Mouse (Mus musculus): ENCODE data around the gene Krtap19-2. TPM values are rescaled to one million over a fixed set of nuclear protein-coding genes. Genes with fewer than 3 reads are reported as not detected.

The Krtap19-2 gene
- polyA plus RNA-seq (2011; ENCODE audit: insufficient read depth, insufficient read length, low read depth, missing spikeins), result not detected in 2 replicates

GRCm38 (mm10) chr16:88874169-88874568 is at the start of gene Krtap19-2:
TSS of gene Krtap19-2 (minus strand) at chr16:88874269.
- no peaks in the 10 kb centered on the region for H3K27me3 ChIP-seq (ENCODE audit: control insufficient read depth, insufficient read depth, low read length, poor library complexity, severe bottlenecking)
- H3K27ac ChIP-seq (ENCODE audit: insufficient read depth, low read length), result no peak within 1 kb of the TSS
- no peaks in the 10 kb centered on the region for H3K36me3 ChIP-seq (ENCODE audit: control insufficient read depth, insufficient read depth, low read length, poor library complexity, severe bottlenecking)
- H3K4me3 ChIP-seq (ENCODE audit: low read depth, low read length), result no peak within 1 kb of the TSS
- H3K4me1 ChIP-seq (ENCODE audit: control insufficient read depth, insufficient read depth, low read length), result no peaks in the 10 kb centered on the region
- H3K9ac ChIP-seq (ENCODE audit: low read depth, poor library complexity, severe bottlenecking), result no peak within 1 kb of the TSS
- TF ChIP-seq EP300 (IDR thresholded peaks at IDR 0.05; ENCODE audit: insufficient read depth, low read depth, low read length) (no peak), CTCF (IDR thresholded peaks at IDR 0.05; ENCODE audit: low read depth, low read length) (no peak), POLR2A (IDR thresholded peaks at IDR 0.05; ENCODE audit: insufficient read depth, low read length) (no peak)
- H3K9me3 ChIP-seq (replicated peaks; ENCODE audit: control insufficient read depth, insufficient read depth, low read length, poor library complexity, severe bottlenecking), result no peaks in the 10 kb centered on the region

- no peak within 1 kb of the TSS for H3K9ac ChIP-seq (ENCODE audit: low read depth, poor library complexity, severe bottlenecking)
- H3K9me3 ChIP-seq (replicated peaks; ENCODE audit: control insufficient read depth, insufficient read depth, low read length, poor library complexity, severe bottlenecking), result no peaks in the 10 kb centered on the region
- H3K36me3 ChIP-seq (ENCODE audit: control insufficient read depth, insufficient read depth, low read length, poor library complexity, severe bottlenecking), result no peaks in the 10 kb centered on the region
- no peaks in the 10 kb centered on the region for H3K4me1 ChIP-seq (ENCODE audit: control insufficient read depth, insufficient read depth, low read length)
- no peaks in the 10 kb centered on the region for H3K27me3 ChIP-seq (ENCODE audit: control insufficient read depth, insufficient read depth, low read length, poor library complexity, severe bottlenecking)
- TF ChIP-seq POLR2A (IDR thresholded peaks at IDR 0.05; ENCODE audit: insufficient read depth, low read length), result no peak
- no peak for TF ChIP-seq CTCF (IDR thresholded peaks at IDR 0.05; ENCODE audit: low read depth, low read length)
- TF ChIP-seq EP300 (IDR thresholded peaks at IDR 0.05; ENCODE audit: insufficient read depth, low read depth, low read length), result no peak
- no peak within 1 kb of the TSS for H3K4me3 ChIP-seq (ENCODE audit: low read depth, low read length)
- H3K27ac ChIP-seq (ENCODE audit: insufficient read depth, low read length), result no peak within 1 kb of the TSS
Measured at GRCm38 (mm10) chr16:88896357-88896756, 22.3 kb upstream of the Krtap19-2 start, which contains the start of gene Krtap19-5. TSS of gene Krtap19-5 (minus strand) at chr16:88896457.

- no peak for TF ChIP-seq EP300 (IDR thresholded peaks at IDR 0.05; ENCODE audit: insufficient read depth, low read depth, low read length)
- TF ChIP-seq CTCF (IDR thresholded peaks at IDR 0.05; ENCODE audit: low read depth, low read length), result no peak
- TF ChIP-seq POLR2A (IDR thresholded peaks at IDR 0.05; ENCODE audit: insufficient read depth, low read length), result no peak
- Histone ChIP-seq H3K9me3 (replicated peaks; ENCODE audit: control insufficient read depth, insufficient read depth, low read length, poor library complexity, severe bottlenecking) (no peaks in the 10 kb centered on the region), H3K4me1 (ENCODE audit: control insufficient read depth, insufficient read depth, low read length) (no peaks in the 10 kb centered on the region), H3K36me3 (ENCODE audit: control insufficient read depth, insufficient read depth, low read length, poor library complexity, severe bottlenecking) (no peaks in the 10 kb centered on the region), H3K9ac (ENCODE audit: low read depth, poor library complexity, severe bottlenecking) (no peak overlapping the region), H3K4me3 (ENCODE audit: low read depth, low read length) (no peak overlapping the region), H3K27ac (ENCODE audit: insufficient read depth, low read length) (no peak overlapping the region), H3K27me3 (ENCODE audit: control insufficient read depth, insufficient read depth, low read length, poor library complexity, severe bottlenecking) (no peaks in the 10 kb centered on the region)
Measured at GRCm38 (mm10) chr16:88886870-88887269, 12.8 kb upstream of the Krtap19-2 start.

GRCm38 (mm10) chr16:88884989-88885388 is 10.9 kb upstream of the Krtap19-2 start, which contains the start of gene Krtap19-4:
TSS of gene Krtap19-4 (minus strand) at chr16:88885089.
- Histone ChIP-seq H3K9ac (ENCODE audit: low read depth, poor library complexity, severe bottlenecking) (no peak within 1 kb of the TSS), H3K4me1 (ENCODE audit: control insufficient read depth, insufficient read depth, low read length) (no peaks in the 10 kb centered on the region), H3K4me3 (ENCODE audit: low read depth, low read length) (no peak within 1 kb of the TSS), H3K9me3 (replicated peaks; ENCODE audit: control insufficient read depth, insufficient read depth, low read length, poor library complexity, severe bottlenecking) (no peaks in the 10 kb centered on the region), H3K27ac (ENCODE audit: insufficient read depth, low read length) (no peak within 1 kb of the TSS), H3K27me3 (ENCODE audit: control insufficient read depth, insufficient read depth, low read length, poor library complexity, severe bottlenecking) (no peaks in the 10 kb centered on the region), H3K36me3 (ENCODE audit: control insufficient read depth, insufficient read depth, low read length, poor library complexity, severe bottlenecking) (no peaks in the 10 kb centered on the region)
- TF ChIP-seq EP300 (IDR thresholded peaks at IDR 0.05; ENCODE audit: insufficient read depth, low read depth, low read length), result no peak
- no peak for TF ChIP-seq POLR2A (IDR thresholded peaks at IDR 0.05; ENCODE audit: insufficient read depth, low read length)
- TF ChIP-seq CTCF (IDR thresholded peaks at IDR 0.05; ENCODE audit: low read depth, low read length), result no peak

GRCm38 (mm10) chr16:88877938-88878337 is 3.9 kb upstream of the Krtap19-2 start, which contains the start of gene Krtap19-3:
TSS of gene Krtap19-3 (minus strand) at chr16:88878038.
- H3K4me3 ChIP-seq (ENCODE audit: low read depth, low read length), result no peak within 1 kb of the TSS
- H3K27me3 ChIP-seq (ENCODE audit: control insufficient read depth, insufficient read depth, low read length, poor library complexity, severe bottlenecking), result no peaks in the 10 kb centered on the region
- H3K9me3 ChIP-seq (replicated peaks; ENCODE audit: control insufficient read depth, insufficient read depth, low read length, poor library complexity, severe bottlenecking), result no peaks in the 10 kb centered on the region
- TF ChIP-seq POLR2A (IDR thresholded peaks at IDR 0.05; ENCODE audit: insufficient read depth, low read length), result no peak
- no peak for TF ChIP-seq EP300 (IDR thresholded peaks at IDR 0.05; ENCODE audit: insufficient read depth, low read depth, low read length)
- TF ChIP-seq CTCF (IDR thresholded peaks at IDR 0.05; ENCODE audit: low read depth, low read length), result no peak
- no peaks in the 10 kb centered on the region for H3K36me3 ChIP-seq (ENCODE audit: control insufficient read depth, insufficient read depth, low read length, poor library complexity, severe bottlenecking)
- no peak within 1 kb of the TSS for H3K9ac ChIP-seq (ENCODE audit: low read depth, poor library complexity, severe bottlenecking)
- H3K27ac ChIP-seq (ENCODE audit: insufficient read depth, low read length), result no peak within 1 kb of the TSS
- no peaks in the 10 kb centered on the region for H3K4me1 ChIP-seq (ENCODE audit: control insufficient read depth, insufficient read depth, low read length)

GRCm38 (mm10) chr16:88869311-88869710 is 4.8 kb downstream of the Krtap19-2 start, which contains the start of gene Krtap19-1:
TSS of gene Krtap19-1 (minus strand) at chr16:88869411.
- Histone ChIP-seq H3K27me3 (ENCODE audit: control insufficient read depth, insufficient read depth, low read length, poor library complexity, severe bottlenecking) (no peaks in the 10 kb centered on the region), H3K9me3 (replicated peaks; ENCODE audit: control insufficient read depth, insufficient read depth, low read length, poor library complexity, severe bottlenecking) (no peaks in the 10 kb centered on the region), H3K4me1 (ENCODE audit: control insufficient read depth, insufficient read depth, low read length) (no peaks in the 10 kb centered on the region), H3K9ac (ENCODE audit: low read depth, poor library complexity, severe bottlenecking) (no peak within 1 kb of the TSS), H3K36me3 (ENCODE audit: control insufficient read depth, insufficient read depth, low read length, poor library complexity, severe bottlenecking) (no peaks in the 10 kb centered on the region), H3K4me3 (ENCODE audit: low read depth, low read length) (no peak within 1 kb of the TSS), H3K27ac (ENCODE audit: insufficient read depth, low read length) (no peak within 1 kb of the TSS)
- TF ChIP-seq CTCF (IDR thresholded peaks at IDR 0.05; ENCODE audit: low read depth, low read length) (no peak), POLR2A (IDR thresholded peaks at IDR 0.05; ENCODE audit: insufficient read depth, low read length) (no peak), EP300 (IDR thresholded peaks at IDR 0.05; ENCODE audit: insufficient read depth, low read depth, low read length) (no peak)

Measured in ES-Bruce4 (cell line).